In genomic region chr10:45000873-45001859, GRCm38 (mm10) we compare ENCODE assay signal across 8 mouse cellular contexts.
DNase-seq lines count a peak whose midpoint lies in the region; ATAC-seq and TF ChIP-seq lines count a peak whose summit lies in the region.

No protein-coding gene starts in this region.

- 43% methylated on average over 12 of the region's 12 CpGs for WGBS in embryonic facial prominence, embryonic 14.5 days
- 26% methylated on average over 12 of the region's 12 CpGs for WGBS in lung, embryonic 15.5 days
- WGBS in neural tube, embryonic 15.5 days, result 43% methylated on average over 12 of the region's 12 CpGs

- peak; percentile 20 for DNase-seq in G1E (ENCODE audit: low spot score)
- peak; percentile 36 for DNase-seq in adrenal gland, postnatal 25 days
- peak; percentile 52 for DNase-seq in embryonic facial prominence, embryonic 14.5 days (ENCODE audit: low spot score)
- peak; percentile 74 for DNase-seq in heart, postnatal 4 days
- peak; percentile 66 for DNase-seq in layer of hippocampus, adult 11-12 months (ENCODE audit: low spot score)
- no peak for DNase-seq in ovary, adult 18-20 months (ENCODE audit: low spot score)

- H3K4me1 ChIP-seq in G1E (ENCODE audit: insufficient read depth, low read depth, low read length), result peaks cover 37% of the 10 kb centered on the region
- H3K4me1 ChIP-seq in embryonic facial prominence, embryonic 14.5 days (ENCODE audit: control insufficient read depth, insufficient read depth, low read length), result peaks cover 19% of the 10 kb centered on the region
- peaks cover 36% of the 10 kb centered on the region for H3K4me1 ChIP-seq in lung, embryonic 15.5 days
- H3K4me1 ChIP-seq in neural tube, embryonic 15.5 days, result peaks cover 19% of the 10 kb centered on the region

- H3K9me3 ChIP-seq in G1E (replicated peaks), result no peaks in the 10 kb centered on the region
- H3K9me3 ChIP-seq in embryonic facial prominence, embryonic 14.5 days (ENCODE audit: control insufficient read depth, low read length), result no peaks in the 10 kb centered on the region
- no peaks in the 10 kb centered on the region for H3K9me3 ChIP-seq in lung, embryonic 15.5 days
- H3K9me3 ChIP-seq in neural tube, embryonic 15.5 days (replicated peaks), result no peaks in the 10 kb centered on the region

- TF ChIP-seq CTCF in G1E (IDR thresholded peaks at IDR 0.05; ENCODE audit: low read depth, low read length), result peak; percentile 34; the same call in 1 of the 2 replicates

- H3K9ac ChIP-seq in embryonic facial prominence, embryonic 14.5 days (ENCODE audit: low read depth, low read length), result peak overlapping the region; percentile 47
- H3K9ac ChIP-seq in lung, embryonic 15.5 days, result no peak overlapping the region
- H3K9ac ChIP-seq in neural tube, embryonic 15.5 days (replicated peaks), result peak overlapping the region; percentile 56

- H3K4me2 ChIP-seq in embryonic facial prominence, embryonic 14.5 days (ENCODE audit: low read depth, low read length), result peak overlapping the region; percentile 56
- peak overlapping the region; percentile 50 for H3K4me2 ChIP-seq in lung, embryonic 15.5 days
- H3K4me2 ChIP-seq in neural tube, embryonic 15.5 days, result peak overlapping the region; percentile 78

- ATAC-seq in G1E (ENCODE audit: extremely low read depth, insufficient number of reproducible peaks, low FRiP score, poor library complexity, severe bottlenecking), result peak; percentile 82
- no peak for ATAC-seq in embryonic facial prominence, embryonic 14.5 days (ENCODE audit: low read depth)
- no peak for ATAC-seq in lung, embryonic 15.5 days (ENCODE audit: borderline replicate concordance, extremely low read depth, low FRiP score, low TSS enrichment)
- peak; percentile 65; the same call in 1 of the 2 replicates for ATAC-seq in neural tube, embryonic 15.5 days (ENCODE audit: low FRiP score)

- H3K4me3 ChIP-seq in G1E (ENCODE audit: low read depth, low read length), result peak overlapping the region; percentile 42; the same call in 1 of the 2 replicates
- peak overlapping the region; percentile 30 for H3K4me3 ChIP-seq in embryonic facial prominence, embryonic 14.5 days (ENCODE audit: low read depth, low read length)
- peak overlapping the region; percentile 28 for H3K4me3 ChIP-seq in lung, embryonic 15.5 days
- peak overlapping the region; percentile 42 for H3K4me3 ChIP-seq in neural tube, embryonic 15.5 days (replicated peaks)

- H3K27ac ChIP-seq in embryonic facial prominence, embryonic 14.5 days (replicated peaks; ENCODE audit: low read depth, low read length), result no peak overlapping the region
- H3K27ac ChIP-seq in lung, embryonic 15.5 days, result peak overlapping the region; percentile 56; the same call in 1 of the 2 replicates
- peak overlapping the region; percentile 60 for H3K27ac ChIP-seq in neural tube, embryonic 15.5 days (replicated peaks)

- H3K27me3 ChIP-seq in G1E (ENCODE audit: insufficient read depth, low read length), result no peaks in the 10 kb centered on the region
- H3K27me3 ChIP-seq in embryonic facial prominence, embryonic 14.5 days (replicated peaks; ENCODE audit: control insufficient read depth, insufficient read depth, low read length), result no peaks in the 10 kb centered on the region
- H3K27me3 ChIP-seq in lung, embryonic 15.5 days, result no peaks in the 10 kb centered on the region
- no peaks in the 10 kb centered on the region for H3K27me3 ChIP-seq in neural tube, embryonic 15.5 days (replicated peaks)

- no peaks in the 10 kb centered on the region for H3K36me3 ChIP-seq in G1E (replicated peaks)
- no peaks in the 10 kb centered on the region for H3K36me3 ChIP-seq in embryonic facial prominence, embryonic 14.5 days (ENCODE audit: control insufficient read depth, insufficient read depth, low read length)
- H3K36me3 ChIP-seq in lung, embryonic 15.5 days, result no peaks in the 10 kb centered on the region
- H3K36me3 ChIP-seq in neural tube, embryonic 15.5 days, result no peaks in the 10 kb centered on the region

Comparison
In these comparisons a context has a peak if more than half of its experiments do, and no peak if none do; other contexts are left out.
1. ATAC-seq: peak in G1E (single experiment) and neural tube, embryonic 15.5 days (single experiment); none in embryonic facial prominence, embryonic 14.5 days (single experiment) and lung, embryonic 15.5 days (single experiment).
2. Peak in every context shown above with its lines, with median percentiles within 50 percentile points of each other: H3K4me3 ChIP-seq and H3K4me2 ChIP-seq.